Mouse (Mus musculus) embryonic facial prominence, embryonic 11.5 days (tissue): ENCODE measurements around the gene Klrk1. TPM values are rescaled to one million over a fixed set of nuclear protein-coding genes. Genes with fewer than 3 reads are reported as not detected.

Experiments used
- ATAC-seq: fragments of 200-750 bp; cut with Nextera tagmentation; replicated peaks from 2 replicates; pipeline ENCODE4 v1.8.0; 2017; ENCODE audit warnings: low read depth; ENCODE audit not compliant: insufficient number of reproducible peaks, low FRiP score, low TSS enrichment
- DNase-seq: peaks from one replicate; pipeline ENCODE4 v3.0.0-alpha.2; 2015; ENCODE audit warnings: low spot score
- H3K27ac ChIP-seq: fragments of 300-500 bp; sonication (generic); replicated peaks from 2 replicates; pipeline ENCODE4 v1.5.1; 2014; ENCODE audit warnings: mild to moderate bottlenecking, low read depth, low read length, control low read depth
- H3K27me3 ChIP-seq: fragments of 300-500 bp; sonication (generic); 2 replicates; pipeline ENCODE4 v1.6.1; 2014; ENCODE audit warnings: mild to moderate bottlenecking, low read length, moderate library complexity, mixed read lengths; ENCODE audit not compliant: control insufficient read depth, insufficient read depth
- H3K36me3 ChIP-seq: fragments of 300-500 bp; sonication (generic); replicated peaks from 2 replicates; pipeline ENCODE4 v1.6.1; 2014; ENCODE audit warnings: low read depth, mild to moderate bottlenecking, low read length, moderate library complexity, mixed read lengths; ENCODE audit not compliant: control insufficient read depth, insufficient read depth
- H3K4me1 ChIP-seq: fragments of 300-500 bp; sonication (generic); 2 replicates; pipeline ENCODE4 v1.6.1; 2014; ENCODE audit warnings: low read length, mixed read lengths; ENCODE audit not compliant: control insufficient read depth, insufficient read depth
- H3K4me2 ChIP-seq: fragments of 300-500 bp; sonication (generic); 2 replicates; pipeline ENCODE4 v1.6.1; 2014; ENCODE audit warnings: low read depth, mild to moderate bottlenecking, control low read depth, low read length, moderate library complexity
- H3K4me3 ChIP-seq: fragments of 300-500 bp; sonication (generic); 2 replicates; pipeline ENCODE4 v1.5.1; 2014; ENCODE audit warnings: low read depth, low read length, control low read depth
- H3K9ac ChIP-seq: fragments of 300-500 bp; sonication (generic); replicated peaks from 2 replicates; pipeline ENCODE4 v1.6.1; 2014; ENCODE audit warnings: mild to moderate bottlenecking, control low read depth, low read length
- H3K9me3 ChIP-seq: fragments of 300-500 bp; sonication (generic); replicated peaks from 2 replicates; pipeline ENCODE4 v1.6.1; 2016; ENCODE audit warnings: mild to moderate bottlenecking, low read length, inconsistent platforms, mixed read lengths; ENCODE audit not compliant: control insufficient read depth
- WGBS: fragments of 180-500 bp; shearing (Covaris S2); extraction: QIAGEN DNeasy Blood & Tissue Kit; methylation state at CpG from one replicate; pipeline ENCODE4 v1.1.7; 2014; 5-methylcytosine and 5-hydroxymethylcytosine counted together
- polyA plus RNA-seq: library from polyadenylated mRNA; unstranded; fragments of >200 nt; fragmentation: Nextera tagmentation; extraction: Ambion mirVana; gene quantifications from 2 replicates; pipeline ENCODE4 v1.2.1, GENCODE M21; 2014

Klrk1 gene
- polyA plus RNA-seq, 1 experiment from 2014 or later = not detected

- Histone ChIP-seq H3K36me3 (no peaks in the 10 kb centered on the region), H3K27ac (no peak overlapping the region), H3K4me3 (no peak overlapping the region), H3K9me3 (no peaks in the 10 kb centered on the region), H3K27me3 (no peaks in the 10 kb centered on the region), H3K9ac (no peak overlapping the region), H3K4me1 (no peaks in the 10 kb centered on the region), H3K4me2 (no peak overlapping the region)
- WGBS = 80% methylated on average over 3 of the region's 3 CpGs
- ATAC-seq (no peak), DNase-seq (no peak)
Observed at GRCm38 (mm10) chr6:129583014-129583413, 40.6 kb downstream of the Klrk1 start.

- Histone ChIP-seq H3K27ac (no peak overlapping the region), H3K36me3 (no peaks in the 10 kb centered on the region), H3K9ac (no peak overlapping the region), H3K4me1 (no peaks in the 10 kb centered on the region), H3K4me3 (no peak overlapping the region), H3K27me3 (no peaks in the 10 kb centered on the region), H3K9me3 (no peaks in the 10 kb centered on the region), H3K4me2 (no peak overlapping the region)
- DNase-seq (no peak), ATAC-seq (no peak)
- WGBS = 78% methylated on average over 4 of the region's 4 CpGs
Observed at GRCm38 (mm10) chr6:129581896-129582295, 41.8 kb downstream of the Klrk1 start.

DNA sequence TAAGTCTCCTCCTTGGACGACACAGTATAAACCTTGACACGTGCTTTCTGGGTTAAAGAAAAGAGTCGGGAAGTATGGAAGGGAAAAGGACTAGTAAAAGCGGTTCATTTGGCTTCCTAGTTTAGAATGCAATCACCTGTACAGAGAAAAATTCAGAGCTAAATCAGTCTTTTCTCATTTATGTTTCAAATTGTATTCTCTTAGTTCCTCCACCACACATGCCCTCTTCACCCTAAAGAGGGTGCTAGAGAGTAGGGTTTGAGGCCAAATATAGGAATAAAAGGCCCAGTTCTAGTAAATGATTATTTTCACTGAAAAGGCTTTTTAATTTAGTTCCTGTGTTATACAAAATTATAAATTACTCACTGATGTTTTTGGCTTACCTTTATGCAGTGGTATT is 42.4 kb downstream of the Klrk1 start:
- Histone ChIP-seq H3K4me3 (no peak overlapping the region), H3K4me1 (no peaks in the 10 kb centered on the region), H3K9me3 (no peaks in the 10 kb centered on the region), H3K27ac (no peak overlapping the region), H3K36me3 (no peaks in the 10 kb centered on the region), H3K27me3 (no peaks in the 10 kb centered on the region), H3K4me2 (no peak overlapping the region), H3K9ac (no peak overlapping the region)
- ATAC-seq = no peak
- DNase-seq = no peak
- 68% methylated on average over 4 of the region's 4 CpGs for WGBS

- WGBS = 90% methylated on average over 8 of the region's 8 CpGs
Observed at GRCm38 (mm10) chr6:129577605-129578004, 46.1 kb downstream of the Klrk1 start, which contains the start of gene Klre1. TSS of gene Klre1 (plus strand) at chr6:129577905.

DNA sequence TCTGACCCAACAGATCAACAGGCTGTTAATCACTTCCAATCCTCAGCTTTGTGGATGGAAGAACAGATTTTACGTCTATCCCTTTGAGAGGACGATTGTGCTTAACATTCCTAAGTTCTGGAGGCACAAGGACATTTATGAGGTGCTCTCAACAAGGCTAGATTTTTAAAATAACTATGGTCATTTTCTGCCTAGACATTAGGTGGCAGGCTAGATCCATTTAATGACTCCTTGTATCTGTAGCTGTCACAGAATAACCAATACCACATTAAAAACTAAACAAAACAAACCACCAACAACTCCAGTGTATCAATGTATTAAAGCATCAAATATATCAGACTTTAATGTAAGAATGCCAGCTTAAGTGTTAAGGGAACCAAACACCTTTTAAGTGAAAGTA is 48.3 kb downstream of the Klrk1 start:
- H3K36me3 ChIP-seq = no peaks in the 10 kb centered on the region
- ATAC-seq = no peak
- no peak for DNase-seq
- no peaks in the 10 kb centered on the region for H3K27me3 ChIP-seq
- no peaks in the 10 kb centered on the region for H3K9me3 ChIP-seq
- WGBS = 38% methylated on average over 2 of the region's 2 CpGs
- H3K4me1 ChIP-seq = no peaks in the 10 kb centered on the region
- H3K4me3 ChIP-seq = no peak overlapping the region
- no peak overlapping the region for H3K27ac ChIP-seq
- no peak overlapping the region for H3K9ac ChIP-seq
- H3K4me2 ChIP-seq = no peak overlapping the region

More at GRCm38 (mm10) chr6:129577605-129578004, 46.1 kb downstream of the Klrk1 start, which contains the start of gene Klre1:
- Histone ChIP-seq H3K4me2 (no peak within 1 kb of the TSS), H3K9me3 (no peaks in the 10 kb centered on the region), H3K27ac (no peak within 1 kb of the TSS), H3K9ac (no peak within 1 kb of the TSS), H3K4me3 (no peak within 1 kb of the TSS), H3K27me3 (no peaks in the 10 kb centered on the region), H3K4me1 (no peaks in the 10 kb centered on the region), H3K36me3 (no peaks in the 10 kb centered on the region)
- ATAC-seq (no peak), DNase-seq (no peak)

DNA sequence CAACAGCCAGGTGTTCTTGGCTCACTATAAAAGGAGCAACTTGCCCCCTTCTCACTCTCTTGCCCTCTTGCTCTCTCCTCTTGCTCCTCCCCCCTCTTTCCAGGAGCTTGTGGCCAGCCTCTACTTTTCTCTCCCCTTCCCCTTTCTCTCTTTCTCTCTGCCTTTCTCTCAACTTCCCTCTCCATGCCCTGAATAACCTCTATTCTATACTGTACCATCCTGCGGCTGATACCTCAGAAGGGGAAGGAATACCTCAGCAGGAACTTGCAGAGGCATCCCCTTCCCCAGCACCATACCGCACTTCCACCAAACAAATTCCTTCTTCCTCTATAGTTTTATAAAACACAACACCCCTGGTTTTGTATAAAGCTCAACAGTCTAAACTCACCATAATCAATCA is 58.4 kb downstream of the Klrk1 start:
- H3K36me3 ChIP-seq = no peaks in the 10 kb centered on the region
- no peak overlapping the region for H3K27ac ChIP-seq
- no peaks in the 10 kb centered on the region for H3K4me1 ChIP-seq
- no peak overlapping the region for H3K4me2 ChIP-seq
- WGBS = 90% methylated on average over 2 of the region's 2 CpGs
- no peak overlapping the region for H3K9ac ChIP-seq
- H3K27me3 ChIP-seq = no peaks in the 10 kb centered on the region
- no peak for ATAC-seq
- no peaks in the 10 kb centered on the region for H3K9me3 ChIP-seq
- DNase-seq = no peak
- no peak overlapping the region for H3K4me3 ChIP-seq

Other genes with a start within 250 kb of the Klrk1 start
- not detected in 2 replicates for gene Clec12b, start 238.0 kb downstream of the Klrk1 start, polyA plus RNA-seq
- gene Clec1b, start 226.6 kb downstream of the Klrk1 start, polyA plus RNA-seq = 10.7 and 13.5 TPM in 2 replicates
- gene Clec9a, start 215.0 kb downstream of the Klrk1 start, polyA plus RNA-seq = 0.13 and 0.15 TPM in 2 replicates
- gene Clec1a, start 171.9 kb downstream of the Klrk1 start, polyA plus RNA-seq = 0.49 and 1.5 TPM in 2 replicates
- 0.36 TPM in 1 of 2 replicates, not detected in the other for gene Olr1, start 116.7 kb downstream of the Klrk1 start, polyA plus RNA-seq
- gene Tmem52b, start 111.3 kb downstream of the Klrk1 start, polyA plus RNA-seq = not detected in 2 replicates
- 17.5 and 19.4 TPM in 2 replicates for gene Gabarapl1, start 90.7 kb downstream of the Klrk1 start, polyA plus RNA-seq
- not detected in 2 replicates for gene Klre1, start 46.0 kb downstream of the Klrk1 start, polyA plus RNA-seq
- gene Klrd1, start 32.1 kb downstream of the Klrk1 start, polyA plus RNA-seq = not detected in 2 replicates
- gene Klrc3, start 19.5 kb upstream of the Klrk1 start, polyA plus RNA-seq = not detected in 2 replicates
- gene Klrc2, start 36.8 kb upstream of the Klrk1 start, polyA plus RNA-seq = not detected in 2 replicates
- gene Klrc1, start 55.1 kb upstream of the Klrk1 start, polyA plus RNA-seq = not detected in 2 replicates
- gene Klri1, start 93.3 kb upstream of the Klrk1 start, polyA plus RNA-seq = not detected in 2 replicates
- not detected in 2 replicates for gene Klri2, start 116.6 kb upstream of the Klrk1 start, polyA plus RNA-seq
- not detected in 2 replicates for gene Gm156, start 160.4 kb upstream of the Klrk1 start, polyA plus RNA-seq
- not detected in 2 replicates for gene Gm17631, start 238.8 kb upstream of the Klrk1 start, polyA plus RNA-seq